Mouse (Mus musculus): ENCODE measurements at regions not wholly inside any gene's neighbourhood (a gene's known extent, or its start where the extent isn't known, plus 50 kb on each side); places are given as distances from the start of the nearest gene placed in this dataset.
A peak's percentile ranks its signal among the peaks of the same experiment; 100 is the strongest.

DNA sequence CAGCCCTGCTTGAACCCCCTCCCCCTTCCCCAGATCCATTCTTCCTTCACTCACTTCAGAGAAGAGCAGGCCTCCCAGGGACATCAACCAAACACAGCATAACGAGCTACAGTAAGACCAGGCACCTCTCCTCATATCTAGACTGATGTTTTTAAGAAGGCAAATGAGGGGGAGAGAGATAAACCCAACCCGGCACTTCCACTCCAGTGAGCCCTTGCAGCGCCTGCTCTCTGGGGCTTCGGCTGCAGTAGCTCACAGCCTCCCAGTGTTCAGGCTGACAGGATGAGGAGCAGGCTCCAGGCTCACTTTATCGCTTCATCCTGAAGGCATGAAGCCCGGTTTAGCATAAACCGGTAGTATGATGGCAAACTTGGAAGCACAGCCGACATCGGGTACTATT is 162.9 kb upstream of the Prok2 start:
- DNase-seq, result no peak

DNA sequence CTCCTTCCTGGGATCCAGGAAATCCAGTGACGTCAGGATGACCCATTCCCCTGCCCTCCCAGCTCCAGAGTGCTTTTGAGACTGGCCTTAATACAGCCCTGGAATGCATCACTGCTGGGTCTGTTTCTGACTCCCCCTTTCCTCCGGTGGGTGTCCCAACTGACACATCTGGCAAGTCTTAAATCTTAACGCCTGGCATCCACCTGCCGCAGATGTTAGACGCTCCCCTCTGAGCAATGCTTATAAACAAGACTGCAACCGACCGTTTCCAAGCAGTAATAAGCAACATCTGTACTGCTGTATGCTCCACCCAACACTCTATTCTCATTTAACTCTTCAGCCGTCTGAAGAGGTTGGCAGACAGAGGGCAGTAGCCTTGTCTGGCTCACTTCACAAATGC is 161.7 kb upstream of the Prok2 start:
- DNase-seq, result no peak

DNA sequence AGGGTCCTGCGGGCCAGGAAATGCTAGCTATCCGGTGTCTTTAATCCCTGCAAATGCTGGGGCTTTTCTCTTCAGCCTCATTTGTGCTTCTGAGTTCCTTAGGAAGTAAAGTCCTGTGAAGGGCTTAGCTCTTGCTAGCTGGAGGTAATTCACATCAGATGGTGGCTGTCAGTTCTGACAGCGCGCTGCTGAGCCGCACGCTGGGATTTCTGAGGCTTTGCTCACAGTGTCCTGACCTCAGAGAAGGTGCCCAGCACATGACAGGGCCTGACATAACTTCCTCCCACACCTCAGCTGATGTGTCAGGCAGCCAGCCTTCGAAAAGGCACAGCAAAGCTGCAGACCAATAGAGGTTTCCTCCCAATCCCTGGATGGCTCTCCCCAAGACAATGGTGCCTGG is 158.6 kb upstream of the Prok2 start:
- DNase-seq, result no peak

DNA sequence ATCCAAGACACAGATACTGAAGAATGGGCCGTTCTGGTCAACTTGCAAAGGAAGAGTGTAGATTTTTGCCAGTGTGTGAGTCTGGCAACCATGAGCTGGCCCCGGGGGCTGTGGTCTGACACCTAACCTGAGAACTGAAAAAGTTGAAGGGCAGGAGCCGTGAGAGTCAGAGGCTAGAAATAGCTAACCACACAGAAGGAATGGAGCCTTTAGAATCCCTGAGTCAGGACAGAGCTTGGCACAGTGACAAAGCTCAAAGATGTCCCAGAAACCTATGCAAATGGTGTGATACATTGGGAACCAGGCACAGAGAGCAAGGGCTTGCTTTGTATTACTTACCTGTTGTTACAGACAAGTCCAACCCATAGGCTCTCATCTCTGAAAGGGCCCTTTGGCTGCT is 157.9 kb upstream of the Prok2 start:
- DNase-seq, result peak in 1 of 2 experiments; percentile 27

DNA sequence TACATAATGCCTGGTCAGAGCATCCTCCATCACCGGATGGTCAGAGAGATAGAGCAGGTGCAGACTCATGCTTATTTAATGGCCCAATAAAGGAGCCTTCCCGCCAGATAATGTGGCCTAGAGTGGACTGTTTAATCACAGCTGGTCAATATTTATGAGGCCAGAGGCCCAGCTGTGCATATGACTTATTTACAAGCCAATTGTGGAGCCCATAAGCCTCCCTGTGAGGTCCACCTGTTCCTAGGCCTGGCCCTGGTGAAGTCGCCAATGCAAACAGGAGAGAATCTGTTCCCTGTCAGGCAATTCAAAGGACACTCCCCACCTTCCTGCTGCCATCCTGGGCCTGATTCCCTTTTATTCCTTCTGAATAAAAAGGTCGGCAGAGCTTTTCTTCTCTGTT is 155.4 kb upstream of the Prok2 start:
- DNase-seq, result no peak

DNA sequence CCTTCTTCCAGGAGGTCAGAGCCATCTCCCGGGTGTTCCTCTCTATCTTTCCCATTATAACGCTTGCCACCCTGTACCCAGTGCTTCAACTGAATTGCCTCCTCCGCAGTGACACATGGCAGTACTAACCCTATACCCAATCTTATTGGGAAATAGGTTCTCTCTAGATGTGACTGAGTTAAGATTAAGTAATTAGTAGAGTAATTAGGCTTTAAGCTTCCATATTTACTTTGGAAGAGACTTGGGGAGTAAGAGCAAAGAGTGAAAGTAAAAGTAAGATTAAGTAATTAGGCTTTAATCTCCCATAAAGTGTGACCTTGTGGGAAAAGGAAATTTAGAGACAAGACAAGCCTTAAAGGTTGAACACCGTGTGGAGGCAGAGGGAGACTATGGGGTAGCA is 148.7 kb upstream of the Prok2 start:
- DNase-seq, result no peak

DNA sequence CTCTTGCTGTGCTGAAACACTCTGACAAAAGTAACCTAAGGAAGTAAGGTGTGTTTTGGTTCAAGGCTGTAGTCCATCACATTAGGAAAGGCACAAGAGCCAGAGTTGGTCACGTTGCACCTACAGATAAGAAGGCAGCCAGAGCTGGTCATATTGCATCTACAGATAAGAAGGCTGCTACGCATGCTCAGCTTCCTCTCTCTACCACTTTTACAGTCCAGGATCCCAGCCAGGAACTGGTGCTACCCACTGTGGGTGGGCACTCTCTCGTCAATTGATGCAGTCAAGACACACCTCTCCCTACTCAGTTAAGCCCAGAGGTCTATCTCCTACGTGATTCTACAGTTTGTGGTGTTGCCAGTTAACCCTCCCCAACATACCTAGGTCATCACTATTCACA is 147.8 kb upstream of the Prok2 start:
- no peak for DNase-seq

DNA sequence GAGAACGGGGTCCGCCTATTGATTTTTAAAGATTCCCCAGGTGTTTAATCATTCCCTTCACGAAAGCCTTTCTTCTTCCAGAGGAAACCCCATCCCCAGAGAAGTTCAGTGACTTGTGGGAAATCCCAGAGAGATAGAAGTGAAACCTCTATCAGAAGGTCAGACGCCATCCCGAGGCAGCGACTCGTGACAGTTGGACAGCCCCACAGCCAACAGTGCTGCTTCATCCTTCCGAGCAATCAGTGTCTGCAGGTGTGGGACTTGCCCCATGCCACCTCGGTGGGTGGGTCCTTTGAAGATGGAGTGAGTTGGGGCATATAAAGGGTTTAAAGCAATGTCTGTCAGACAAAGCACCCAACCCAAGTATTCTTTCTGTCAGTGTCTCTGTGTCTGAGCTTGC is 139.9 kb upstream of the Prok2 start:
- DNase-seq, result no peak

DNA sequence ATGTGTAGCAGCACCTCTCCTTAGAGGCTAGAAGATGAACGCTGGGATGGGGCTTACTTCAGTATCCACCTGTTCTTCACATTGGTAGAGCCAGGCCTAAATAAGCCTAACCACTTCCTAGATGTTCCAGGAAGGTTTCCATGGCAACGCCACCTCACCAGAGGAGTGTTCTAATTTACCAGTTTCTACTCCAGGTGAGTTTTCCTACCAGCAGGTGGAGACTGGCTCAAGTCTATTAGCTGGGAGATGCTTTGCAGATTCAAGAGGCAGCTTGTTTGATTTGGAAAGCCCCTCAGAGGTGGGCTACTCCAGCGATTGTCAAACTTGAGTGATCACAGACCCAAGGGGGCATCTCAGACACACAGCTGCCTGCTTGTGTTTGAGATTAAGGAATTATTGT is 138.8 kb upstream of the Prok2 start:
- peak in 1 of 2 experiments; percentile 18 for DNase-seq

DNA sequence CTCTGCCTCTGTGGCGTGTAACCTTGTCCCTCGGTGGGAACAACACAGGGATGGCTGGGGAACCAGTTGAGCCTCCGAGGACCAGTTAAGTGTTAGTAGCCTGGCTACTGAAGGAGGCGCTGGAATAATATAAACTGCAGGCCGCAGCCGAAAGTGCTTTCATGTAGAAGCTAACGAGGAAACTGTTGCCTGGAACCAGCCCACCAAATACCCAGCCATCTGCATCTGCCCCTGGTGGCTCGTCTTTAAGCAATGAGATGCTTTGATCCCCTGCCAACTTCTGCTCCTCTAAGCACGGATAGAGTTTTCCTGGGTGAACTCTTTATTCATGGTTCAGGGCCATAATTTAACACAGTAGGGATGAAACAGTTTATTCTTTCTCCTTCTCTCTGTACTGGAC is 137.2 kb upstream of the Prok2 start:
- DNase-seq, result no peak

DNA sequence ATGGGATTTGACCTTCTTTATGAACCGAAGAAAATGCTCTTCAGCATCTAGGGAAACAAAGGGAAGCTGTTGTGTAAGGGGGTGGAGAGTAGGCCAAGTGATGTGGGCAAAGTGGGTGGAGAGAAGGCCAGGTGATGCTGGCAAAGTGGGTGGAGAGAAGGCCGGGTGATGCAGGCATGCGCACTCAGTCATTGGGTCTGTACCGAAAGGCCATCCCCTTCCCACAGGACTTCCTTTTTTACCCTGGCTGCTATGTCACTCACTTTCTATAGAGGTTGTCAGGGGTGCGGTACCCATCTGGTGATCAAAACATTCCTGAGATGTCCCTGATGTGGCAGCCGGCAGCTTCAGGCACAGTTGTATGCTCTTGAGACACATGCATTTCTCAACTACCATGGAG is 131.2 kb upstream of the Prok2 start:
- no peak for DNase-seq

DNA sequence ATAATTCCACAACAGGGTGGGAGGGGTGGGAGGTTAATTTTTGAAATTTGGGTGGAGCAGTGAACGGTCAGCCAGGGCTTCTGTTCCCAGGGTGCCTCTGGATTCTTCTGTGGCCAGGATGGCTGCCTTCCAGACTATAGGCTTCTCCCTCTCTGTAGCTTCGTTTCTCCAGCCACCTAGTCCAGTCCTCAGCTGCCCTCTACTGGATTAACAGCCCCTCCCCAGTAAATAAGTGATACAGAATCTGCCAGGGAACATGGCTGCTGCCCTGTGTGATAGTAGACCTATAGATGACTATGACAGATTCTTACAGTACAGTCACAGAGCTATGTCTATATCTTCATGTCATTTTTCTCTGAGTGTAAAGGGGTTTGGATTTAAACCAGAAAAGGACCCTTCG is 127.5 kb upstream of the Prok2 start:
- no peak for DNase-seq

DNA sequence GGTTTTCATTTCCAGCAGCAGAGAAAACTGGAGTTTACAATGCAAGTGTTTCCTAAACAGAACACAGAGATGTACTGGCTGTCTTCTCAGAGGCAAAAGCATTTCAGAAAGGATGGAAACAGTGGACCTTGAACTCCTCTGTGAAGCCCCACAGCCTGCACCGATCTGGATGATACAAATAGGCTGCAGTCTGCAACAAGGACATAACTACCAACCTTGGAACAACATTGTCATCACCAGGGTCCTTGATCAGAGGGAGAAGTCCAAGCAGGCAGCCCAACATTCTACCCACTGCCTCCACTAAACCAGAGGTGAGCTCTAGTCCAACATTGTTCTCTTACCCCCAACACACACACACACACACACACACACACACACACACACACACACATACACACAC is 124.5 kb upstream of the Prok2 start:
- DNase-seq, result no peak

DNA sequence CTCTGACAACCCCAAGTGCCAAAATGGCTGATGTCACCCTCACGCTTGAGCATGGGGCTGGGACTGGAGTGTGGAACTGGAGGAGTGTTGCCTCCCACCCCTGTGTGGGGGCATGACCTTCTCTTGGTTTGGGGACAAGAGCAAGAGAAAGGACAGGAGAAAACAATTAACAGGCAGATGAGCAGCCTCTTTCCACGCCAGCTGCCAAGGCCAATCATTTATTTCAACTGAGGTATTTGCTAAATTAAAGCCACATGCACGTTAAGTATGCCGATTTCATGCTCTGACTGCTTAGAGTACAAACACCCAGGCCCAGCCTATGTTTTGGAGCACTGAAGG is 119.3 kb upstream of the Prok2 start:
- DNase-seq, result no peak

DNA sequence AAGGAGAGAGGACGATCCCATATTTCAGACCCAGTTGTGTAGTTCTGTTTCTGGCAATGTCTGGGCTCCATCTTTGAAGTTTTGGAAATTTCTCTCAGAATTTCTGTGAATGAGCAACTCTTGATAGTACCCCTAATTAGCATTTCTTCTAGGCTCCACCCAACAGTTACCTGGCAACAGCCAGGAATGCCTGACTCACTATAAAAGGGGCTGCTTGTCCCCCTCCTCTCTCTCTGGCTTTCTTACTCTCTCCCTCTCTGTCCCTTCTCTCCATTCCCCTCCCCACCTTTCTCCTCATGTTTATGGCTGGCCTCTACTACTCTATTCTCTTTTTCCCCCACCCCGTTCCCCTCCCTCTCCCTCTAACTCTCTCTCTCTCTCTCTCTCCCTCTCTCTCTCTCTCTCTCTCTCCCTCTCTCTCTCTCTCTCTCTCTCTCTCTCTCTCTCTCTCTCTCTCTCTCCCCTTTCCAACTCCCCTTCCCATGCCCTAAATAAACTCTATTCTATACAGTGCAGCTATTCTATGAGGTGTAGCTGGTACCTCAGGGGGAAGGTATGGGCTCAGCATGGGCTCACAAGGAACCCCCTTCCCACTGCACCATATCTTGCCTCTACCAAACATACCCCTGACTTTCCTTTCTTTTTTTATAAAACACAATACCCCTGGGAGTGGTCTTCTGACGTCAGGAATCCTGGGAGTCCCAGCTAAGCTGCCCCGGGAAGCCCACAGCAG is 118.7 kb upstream of the Prok2 start:
- no peak for DNase-seq

DNA sequence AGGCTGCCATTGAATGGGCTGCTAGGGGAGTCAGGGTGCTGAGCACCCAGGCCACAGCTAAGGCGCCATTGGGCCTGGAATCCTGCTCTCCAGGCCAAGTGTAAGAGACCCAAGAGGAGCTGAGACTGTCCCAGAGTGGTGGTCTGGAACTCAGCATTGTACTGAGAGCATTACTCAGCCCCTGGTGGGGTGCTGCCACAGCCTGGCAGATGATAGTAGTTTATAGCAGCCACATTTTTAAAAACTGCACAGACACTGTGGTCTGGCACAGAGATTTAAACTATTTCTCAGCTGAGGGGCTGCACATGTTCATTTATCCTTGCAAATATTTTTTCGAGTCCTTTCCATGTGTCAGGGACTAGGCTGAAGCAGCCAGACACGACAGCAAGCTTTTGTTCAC is 117.3 kb upstream of the Prok2 start:
- DNase-seq, result no peak

DNA sequence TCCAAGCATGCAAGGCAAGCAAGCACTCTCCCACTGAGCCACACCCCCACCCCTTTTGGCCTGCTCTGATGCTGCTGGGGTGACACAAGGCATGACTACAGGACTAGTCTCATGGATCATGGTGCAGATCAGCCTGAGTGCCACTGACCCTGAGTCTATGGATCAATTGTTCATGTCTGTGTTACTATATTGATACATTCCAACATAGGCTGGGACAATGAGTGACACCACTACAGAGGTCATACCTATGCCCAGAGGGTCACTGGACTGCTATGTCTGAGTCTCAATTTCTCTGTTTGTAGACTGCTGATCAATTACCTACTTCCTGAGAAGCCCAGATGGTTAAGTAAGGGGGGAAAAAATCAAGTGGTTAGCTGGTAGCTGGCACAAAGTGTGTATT is 116.5 kb upstream of the Prok2 start:
- DNase-seq, result no peak

DNA sequence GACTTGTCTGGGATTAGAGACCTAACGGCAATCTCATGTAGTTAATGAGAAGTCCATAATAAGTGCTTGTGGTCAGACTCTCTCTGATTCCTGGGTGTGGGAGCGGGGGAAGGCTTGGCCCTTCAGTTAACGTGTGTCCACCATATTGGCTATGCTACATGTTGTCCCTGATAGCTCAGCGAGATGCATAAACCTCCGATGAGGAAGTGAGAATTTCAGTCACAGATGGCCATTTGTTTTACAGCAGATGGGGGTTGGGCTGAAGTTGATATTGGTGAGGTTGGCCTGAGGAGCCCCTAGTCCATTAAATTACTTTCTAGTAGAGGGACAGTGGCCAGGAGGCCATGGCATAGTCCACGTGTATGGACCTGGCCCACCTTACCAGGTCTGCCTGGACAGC is 114.6 kb upstream of the Prok2 start:
- DNase-seq, result no peak

DNA sequence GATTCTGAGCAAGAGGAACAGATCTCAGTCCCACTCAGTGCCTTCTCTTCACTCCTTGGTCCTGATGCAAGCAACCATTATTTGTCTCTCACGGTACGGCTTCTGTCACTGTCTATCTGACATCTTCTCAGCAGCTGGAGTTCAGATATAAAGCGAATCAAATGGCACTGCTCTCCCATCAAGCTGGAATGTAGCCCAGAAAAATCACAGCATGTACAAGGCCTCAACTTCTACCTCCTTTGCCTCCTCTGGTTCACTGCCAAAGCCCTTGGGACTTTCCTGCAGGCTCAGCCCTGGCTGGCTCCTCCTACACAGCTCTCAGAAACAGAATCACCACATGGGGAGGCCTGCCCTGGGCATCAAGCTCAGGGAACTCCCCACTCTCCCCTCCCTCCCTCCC is 107.1 kb upstream of the Prok2 start:
- DNase-seq, result peak; percentile 59 to 79

DNA sequence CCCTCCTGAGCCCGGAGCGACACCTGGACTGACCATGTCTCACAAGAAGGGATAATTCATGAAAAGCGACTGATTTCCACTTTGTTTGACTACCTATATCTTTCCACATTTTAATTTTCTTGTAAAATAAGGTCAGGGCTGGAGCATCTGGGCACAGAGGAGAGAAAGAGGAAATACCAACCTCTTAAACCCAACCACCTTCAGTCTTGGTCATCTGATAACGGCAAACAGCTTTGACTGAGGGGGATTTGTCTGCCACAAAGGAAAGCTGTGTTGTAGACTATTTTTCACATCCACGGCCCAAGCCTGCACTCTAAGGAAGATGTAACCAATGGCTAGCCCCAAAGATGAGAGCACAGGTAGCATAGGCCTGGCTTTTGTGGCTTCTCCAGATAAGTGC is 101.4 kb upstream of the Prok2 start:
- no peak for DNase-seq

DNA sequence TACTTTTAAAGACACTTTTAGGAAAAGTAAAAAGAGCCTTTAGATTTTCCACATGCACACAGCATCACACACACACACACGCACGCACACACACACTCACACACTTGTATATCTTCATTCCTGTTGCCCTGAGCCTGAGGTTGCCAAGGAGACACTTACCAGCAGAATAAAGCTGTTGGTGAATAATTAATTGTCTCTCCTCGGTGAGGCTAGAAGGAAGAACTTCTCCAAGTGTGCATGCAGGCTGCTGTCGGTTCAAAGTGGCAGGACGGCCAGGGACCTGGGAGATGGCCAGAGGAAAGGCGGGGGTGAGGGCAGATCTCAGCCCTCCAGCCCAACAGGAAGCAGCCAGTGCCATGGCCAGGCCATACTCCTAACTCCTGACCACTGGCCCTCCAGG is 98.6 kb upstream of the Prok2 start:
- peak; percentile 25 to 74 for DNase-seq

DNA sequence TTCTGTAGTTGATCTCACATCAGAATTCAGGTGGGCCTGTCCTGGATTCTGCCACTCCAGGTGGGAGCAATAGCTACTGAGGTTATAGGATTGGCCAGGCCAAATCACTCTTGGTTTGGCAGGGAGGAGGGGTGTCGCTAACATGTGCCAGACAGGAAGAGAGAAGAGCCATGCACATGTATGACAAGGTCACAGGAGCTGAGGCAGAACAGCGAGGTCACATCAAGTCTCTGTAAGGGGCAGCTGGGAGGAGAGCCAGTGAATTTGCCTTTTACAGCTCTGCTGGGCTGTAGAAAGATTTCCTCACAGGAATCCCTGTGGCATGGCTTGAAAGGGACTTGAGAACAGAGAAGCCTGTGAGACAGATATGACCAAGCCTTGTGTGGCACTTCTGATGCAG is 96.3 kb upstream of the Prok2 start:
- DNase-seq, result no peak

DNA sequence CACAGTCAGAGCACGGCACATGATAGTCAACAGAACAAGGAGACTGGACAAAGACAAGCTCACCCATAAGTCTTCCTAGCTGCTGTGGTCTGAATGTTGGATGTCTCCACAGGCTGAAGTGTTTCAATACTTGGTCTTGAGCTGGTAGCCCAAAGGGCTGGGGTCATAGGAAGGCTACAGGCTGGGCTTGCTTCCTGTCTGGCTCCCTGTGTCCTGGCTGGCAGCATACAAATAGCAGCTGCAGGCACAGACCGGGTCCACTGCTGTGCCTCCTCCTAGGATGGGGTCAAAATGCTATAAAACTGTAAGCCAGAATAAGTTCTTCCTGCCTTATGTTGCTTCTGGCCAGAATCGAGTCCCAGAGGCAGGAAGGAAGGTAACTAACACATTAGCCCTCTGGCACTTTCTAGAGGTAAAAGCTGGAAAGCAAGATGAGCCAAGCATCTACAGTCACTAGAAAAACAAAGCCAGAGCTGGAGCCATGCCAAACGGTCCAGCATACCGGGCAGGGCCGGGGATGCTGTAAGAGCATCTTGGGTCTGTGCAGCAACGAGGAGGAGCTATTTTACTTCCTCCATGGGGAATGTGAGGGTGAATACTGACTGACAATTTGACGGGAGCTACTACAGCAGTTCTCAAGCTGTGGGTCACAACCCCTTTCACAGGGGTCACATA is 93.2 kb upstream of the Prok2 start:
- peak; percentile 61 to 62 for DNase-seq

DNA sequence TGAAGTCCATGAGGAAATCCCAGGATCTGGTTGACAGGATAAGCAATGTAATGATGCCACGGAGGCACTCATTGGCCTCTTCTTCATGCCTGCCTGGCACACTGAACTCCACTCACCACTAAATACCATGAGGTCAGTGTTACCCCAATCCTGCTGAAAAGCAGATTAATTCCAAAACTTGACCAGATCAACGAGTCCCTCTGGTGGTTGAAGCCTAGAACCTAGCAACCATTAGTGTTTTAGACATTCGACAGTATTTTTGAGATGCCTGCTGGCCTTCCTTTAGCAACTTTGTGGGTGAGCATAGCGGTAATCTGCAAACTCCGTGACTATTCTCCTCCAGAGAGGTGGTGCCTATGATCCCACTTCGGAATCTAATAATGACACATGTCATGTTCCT is 92.3 kb upstream of the Prok2 start:
- DNase-seq, result no peak

DNA sequence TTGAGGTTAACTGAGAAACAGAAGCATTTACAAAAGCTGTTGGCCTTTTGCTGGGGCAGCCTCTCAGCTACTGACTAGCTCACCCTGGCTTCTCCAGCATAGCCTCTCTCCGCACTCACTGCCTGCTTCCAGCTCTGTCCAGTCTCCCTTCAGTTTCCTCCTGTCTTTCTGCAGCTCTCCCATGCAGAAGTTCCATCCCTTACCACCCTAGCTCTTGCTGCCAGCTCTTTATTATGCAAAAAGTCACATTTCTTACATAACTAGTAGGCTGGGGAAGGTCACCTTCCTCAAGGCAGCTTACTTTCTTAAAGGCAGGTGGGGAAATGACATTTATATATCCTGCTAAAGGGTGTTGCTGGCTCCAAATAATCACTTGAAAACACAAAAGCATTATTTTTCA is 91.1 kb upstream of the Prok2 start:
- DNase-seq, result no peak

Data from kidney, postnatal 25 days (tissue).